Mouse (Mus musculus): Measurements from ENCODE around the gene Clec10a.

DNA sequence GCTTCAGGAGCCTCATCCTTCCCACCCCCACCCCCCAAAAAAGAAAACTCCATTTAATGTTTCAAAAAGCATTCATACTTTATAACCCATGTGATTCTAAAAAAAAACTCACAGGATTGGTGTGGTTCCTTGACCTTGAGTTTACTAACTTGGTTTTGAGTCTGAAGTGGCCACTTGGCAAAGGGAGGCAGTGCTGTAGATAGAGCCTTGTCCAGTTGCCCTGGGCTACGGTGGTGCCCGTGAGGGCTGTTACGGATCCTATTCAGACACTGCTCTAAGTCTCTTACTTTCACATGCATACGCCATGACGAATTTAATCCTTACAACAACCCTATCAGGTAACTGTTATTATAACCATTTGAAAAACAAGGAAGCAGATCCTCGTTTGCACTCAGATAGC lies 56.0 kb downstream of the Clec10a start:
- TF ChIP-seq EP300 (IDR thresholded peaks at IDR 0.05; ENCODE audit: insufficient read depth, low read depth, low read length): no peak
- TF ChIP-seq POLR2A (IDR thresholded peaks at IDR 0.05; ENCODE audit: insufficient read depth, low read depth, low read length): no peak
- TF ChIP-seq CTCF (IDR thresholded peaks at IDR 0.05): no peak

Measured in heart, adult 2 months (tissue).